Mouse (Mus musculus) layer of hippocampus, adult 18-20 months (tissue): ENCODE data around the gene St6gal2. TPM values are rescaled to one million over a fixed set of nuclear protein-coding genes. Genes with fewer than 3 reads are reported as not detected.

Experiments used
- DNase-seq, 2 experiments: peaks; one replicate each; pipeline ENCODE4 v3.0.0; 2022; ENCODE audit warnings: low spot score in 2 of 2
- long read RNA-seq: library from polyadenylated mRNA; stranded (forward); transcript quantifications from one replicate; pipeline ENCODE4 v2.0.0, GENCODE M21; 2021
- total RNA-seq, 2 experiments: library from RNA; stranded (reverse); gene quantifications; 2 replicates each; pipeline ENCODE4 v1.2.3; 2021

Gene St6gal2
- total RNA-seq, result 10 to 100 TPM; 12.6 to 13.6 TPM
- long read RNA-seq, full-length matches to known transcripts, result 10 of 16 reads
- long read RNA-seq, partial matches to known transcripts, result 0 of 16 reads
- long read RNA-seq, other reads (novel, unspliced or antisense), result 6 of 16 reads

DNA sequence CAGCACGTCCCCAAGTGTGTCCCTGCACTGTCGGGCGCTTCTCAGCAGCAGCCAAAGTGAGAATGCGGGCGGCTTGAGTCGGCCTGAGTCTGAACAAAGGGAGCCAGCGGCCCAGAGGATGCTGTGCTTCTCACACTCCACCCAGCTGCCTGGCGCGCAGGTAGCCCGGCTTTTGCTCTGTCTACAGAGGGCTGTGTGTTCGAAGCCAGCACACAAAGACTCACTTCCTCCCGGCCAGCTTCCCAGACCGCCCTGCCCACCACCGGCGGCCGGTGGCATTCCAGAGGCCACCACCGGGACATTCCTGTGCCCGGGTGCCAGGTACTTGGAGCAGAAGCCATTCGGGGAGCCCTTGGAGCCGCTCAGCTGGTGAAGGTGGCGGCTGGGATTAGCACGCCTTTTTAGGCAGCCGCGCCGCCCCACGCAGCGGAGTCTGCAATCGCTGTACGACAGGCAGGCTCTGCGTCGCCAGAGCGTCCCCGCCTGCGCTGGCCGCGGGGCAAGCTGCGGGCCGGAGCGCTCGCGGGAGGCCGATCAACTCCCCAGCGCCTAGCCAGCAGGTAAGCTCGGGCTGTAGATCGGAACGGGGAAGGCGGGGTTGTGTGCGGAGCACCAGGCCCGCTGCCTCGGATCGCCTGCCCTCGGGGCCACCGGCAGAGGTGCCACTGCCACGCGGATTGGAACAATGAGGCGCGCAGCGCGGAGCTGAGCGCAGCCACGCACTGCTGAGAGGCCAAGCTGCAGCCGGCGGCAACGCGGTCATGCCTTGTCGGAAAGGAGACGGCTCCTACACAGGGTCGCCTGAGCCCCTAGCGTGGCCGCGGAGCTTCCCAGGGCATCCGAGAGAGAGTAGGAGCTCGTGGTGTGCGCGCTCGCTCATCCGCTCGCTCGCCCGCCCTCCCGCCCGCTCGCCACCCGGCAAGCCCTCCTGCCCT lies at the start of gene St6gal2:
Gene St6gal2, plus strand, starts transcription at position 133 of the 935 bp plus-strand sequence.
- peak; percentile 66 to 76 for DNase-seq

DNA sequence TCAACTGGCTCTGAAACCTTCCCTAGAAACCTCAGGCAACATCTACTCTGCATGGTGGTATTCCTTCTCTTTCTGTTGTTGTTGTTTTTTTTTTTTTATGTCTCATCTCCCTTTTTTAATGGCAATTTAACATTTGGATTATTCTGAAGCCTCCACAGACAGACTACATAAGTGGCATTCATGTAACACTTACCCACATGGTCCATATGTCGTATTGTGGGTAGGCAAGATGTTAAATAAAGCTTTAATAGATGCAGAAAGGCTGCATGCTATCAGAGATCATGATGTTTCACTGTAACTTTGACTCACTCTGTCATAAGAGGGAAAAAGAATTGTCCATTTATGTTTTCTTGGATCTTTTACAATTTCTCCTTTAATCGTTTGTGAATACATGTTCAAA lies 39.1 kb upstream of the St6gal2 start:
- DNase-seq, result peak in 1 of 2 experiments; percentile 53

DNA sequence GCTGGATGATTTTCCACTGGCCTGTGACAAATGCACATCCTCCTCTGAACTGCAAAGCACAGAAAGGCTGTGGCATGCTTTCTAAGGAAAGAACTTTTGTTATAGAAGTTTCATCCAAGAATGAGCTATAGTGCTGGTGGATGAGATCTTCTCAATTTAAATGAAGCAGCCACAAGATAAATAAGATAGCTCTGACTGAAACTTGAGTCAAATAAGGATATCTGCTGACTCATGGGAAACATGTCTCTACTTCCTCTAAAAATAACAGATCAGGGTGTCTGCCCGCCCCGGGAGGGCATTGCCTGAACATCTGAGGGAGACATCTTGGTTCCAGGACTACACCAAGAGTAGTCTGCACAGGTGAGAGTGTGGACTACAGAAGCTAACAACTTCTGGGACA lies 28.7 kb upstream of the St6gal2 start:
- no peak for DNase-seq

DNA sequence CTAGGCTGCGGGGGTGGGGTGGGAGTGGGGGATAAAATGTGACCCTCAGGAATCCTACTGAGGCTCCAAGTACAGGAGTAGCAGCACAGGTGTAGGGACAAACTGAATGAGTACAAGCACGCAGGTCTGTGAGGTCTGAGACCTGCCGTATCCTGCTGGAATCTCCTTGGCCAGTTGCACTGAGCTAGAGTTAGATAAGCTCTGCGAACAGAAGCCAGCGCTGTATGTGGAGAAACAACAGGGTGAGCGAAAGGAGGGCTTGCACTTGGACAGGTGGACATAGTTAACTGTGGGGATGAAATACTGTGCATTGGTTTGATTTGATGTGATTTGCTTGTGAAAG lies 974 bp downstream of the St6gal2 start:
- DNase-seq, result no peak

DNA sequence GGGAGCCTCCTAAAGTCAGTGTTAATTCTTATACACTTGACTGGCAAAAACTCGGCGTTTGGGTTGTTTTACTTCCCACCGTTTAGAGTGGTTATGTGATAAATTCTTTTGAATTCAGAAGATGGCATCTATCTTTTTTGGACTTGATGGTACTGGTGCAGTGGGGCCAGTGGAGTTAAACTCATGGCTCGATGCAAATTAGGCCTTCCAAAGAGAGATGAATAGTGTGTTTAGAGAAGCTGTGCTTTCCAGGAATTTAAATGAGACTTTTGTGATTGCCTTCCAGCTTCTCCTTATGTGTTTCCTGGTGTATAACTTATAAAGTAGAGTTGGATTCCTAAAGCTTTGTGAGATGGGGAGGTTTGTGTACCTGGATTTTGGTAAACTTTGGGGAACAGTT lies 1.5 kb downstream of the St6gal2 start:
- no peak for DNase-seq

DNA sequence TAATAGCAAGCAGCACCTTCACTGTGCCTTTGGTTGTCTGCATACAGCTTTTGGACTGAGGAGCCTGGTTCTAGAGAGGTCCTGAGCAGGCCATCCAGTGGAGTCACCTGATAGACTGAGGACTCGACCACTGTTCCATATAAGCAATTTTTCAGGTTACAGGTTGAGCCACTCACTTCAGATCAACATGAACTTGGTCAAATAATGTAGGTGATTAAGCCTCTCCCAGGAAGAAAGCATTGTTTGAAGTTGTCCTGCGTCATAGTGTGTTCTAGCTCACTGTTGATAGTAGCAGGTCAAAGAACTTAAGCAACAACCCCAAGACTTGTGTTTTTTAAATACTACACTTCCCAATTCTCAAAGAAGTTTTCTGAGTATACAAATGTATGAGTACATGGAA lies 5.8 kb downstream of the St6gal2 start:
- DNase-seq, result no peak

DNA sequence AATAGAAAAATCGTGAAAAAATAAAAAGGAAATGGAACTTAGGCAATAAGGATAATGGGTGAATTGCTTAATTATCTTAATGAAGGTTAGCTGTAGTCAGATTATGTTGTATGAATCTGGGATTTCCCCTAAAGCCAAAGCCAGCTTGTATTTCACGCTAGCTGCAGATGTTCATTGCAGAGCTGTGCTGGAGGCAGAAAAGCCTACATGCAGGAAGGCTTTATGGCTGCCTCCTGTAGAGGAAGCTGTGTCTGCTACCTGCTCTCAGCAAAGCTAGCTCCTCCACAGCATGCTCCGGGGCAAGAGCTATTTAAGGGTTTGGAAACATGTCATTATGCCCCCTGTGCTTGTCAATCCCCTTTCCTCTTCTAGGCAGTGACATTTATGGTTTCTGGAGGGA lies 9.3 kb downstream of the St6gal2 start:
- DNase-seq, result no peak

DNA sequence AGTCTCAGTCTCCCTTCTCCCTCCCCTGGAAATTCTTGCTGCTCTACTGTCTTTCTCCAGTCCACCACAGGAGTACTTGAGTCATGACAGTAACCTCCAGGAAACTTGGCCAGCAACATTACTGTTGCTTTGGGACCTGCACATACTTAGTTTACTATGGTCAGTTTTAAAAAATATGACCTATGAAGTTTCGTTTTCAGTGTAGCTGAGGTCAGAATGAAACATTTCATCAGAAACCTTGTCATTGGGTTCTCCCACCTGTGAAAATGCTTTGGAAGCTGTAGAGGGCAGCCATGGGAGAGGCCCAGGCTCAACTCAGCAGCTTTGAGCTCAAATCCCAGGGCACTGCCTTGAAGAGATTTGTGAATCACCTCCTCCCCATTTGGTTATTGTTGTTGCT lies 15.0 kb downstream of the St6gal2 start:
- no peak for DNase-seq

DNA sequence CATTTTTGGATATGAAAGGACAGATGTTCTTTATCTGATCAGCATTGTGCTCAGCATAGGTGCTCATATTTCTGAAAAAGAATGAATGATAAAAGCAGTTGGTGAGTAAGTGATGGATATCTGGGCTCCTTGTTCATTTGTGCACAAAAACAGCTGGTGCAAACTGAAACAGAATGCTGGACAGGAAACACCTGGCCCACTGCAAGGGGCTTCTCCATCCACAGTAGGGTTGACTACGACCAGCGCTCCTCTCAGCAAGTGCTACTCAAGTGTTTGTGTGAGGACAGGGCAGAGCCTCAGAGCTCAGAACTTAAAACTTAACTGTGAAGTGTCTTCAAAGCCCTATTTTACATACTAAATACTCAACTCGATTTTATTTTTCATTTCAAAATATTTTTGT lies 22.4 kb downstream of the St6gal2 start:
- DNase-seq, result no peak

DNA sequence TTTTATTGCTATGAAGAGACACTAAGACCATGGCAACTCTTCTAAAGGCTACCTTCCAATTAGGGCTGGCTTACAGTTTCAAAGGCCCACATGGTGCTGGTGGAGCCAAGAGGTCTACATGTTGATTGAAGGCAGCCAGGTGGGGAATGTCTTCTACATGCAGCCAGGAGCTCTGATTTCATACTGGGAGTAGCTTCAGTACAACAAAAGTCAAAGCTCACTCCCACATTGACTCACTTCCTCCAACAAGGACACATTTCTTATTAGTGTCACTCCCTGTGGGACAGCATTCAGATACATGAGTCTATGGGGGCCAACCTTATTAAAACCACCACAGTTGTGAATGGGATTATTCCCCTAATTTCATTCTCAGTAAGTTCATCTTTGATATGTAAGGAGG lies 23.8 kb downstream of the St6gal2 start:
- DNase-seq, result no peak

DNA sequence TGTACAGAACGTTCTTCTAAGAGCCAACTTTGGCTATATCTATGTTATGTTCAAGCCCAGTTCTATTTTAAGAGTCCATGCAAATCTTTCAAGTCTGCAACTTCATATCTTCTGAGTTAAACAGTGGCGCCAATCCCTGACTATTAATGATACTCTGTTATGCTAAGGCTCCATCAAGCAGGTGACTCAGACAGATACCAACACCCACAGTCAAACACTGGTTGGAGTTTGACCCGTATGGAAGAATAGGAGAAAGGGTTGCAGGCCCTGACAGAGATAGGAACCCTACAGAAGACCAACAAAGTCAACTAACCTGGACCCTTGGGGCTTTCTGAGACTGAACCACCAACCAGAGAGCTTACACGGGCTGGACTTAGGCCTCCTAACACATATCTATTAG lies 30.8 kb downstream of the St6gal2 start:
- no peak for DNase-seq

DNA sequence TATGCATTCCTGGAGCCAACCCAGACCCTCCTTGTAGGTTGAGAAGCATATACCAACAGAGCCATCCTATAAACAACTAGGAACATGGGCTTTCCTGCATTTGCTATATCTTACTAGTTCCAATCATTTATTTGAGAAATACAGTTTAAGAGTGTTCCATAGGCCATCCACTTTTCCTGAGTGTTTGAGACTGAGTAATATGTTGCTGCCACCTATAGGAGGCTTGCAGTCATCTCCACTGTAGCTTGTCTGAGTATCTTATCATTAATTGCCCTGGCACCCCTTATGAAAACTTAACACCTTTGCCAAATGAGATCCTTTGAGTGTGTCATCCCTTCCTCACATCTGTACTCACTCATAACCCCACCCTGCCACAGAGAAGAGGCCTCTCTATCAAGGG lies 32.2 kb downstream of the St6gal2 start:
- DNase-seq, result peak in 1 of 2 experiments; percentile 37

DNA sequence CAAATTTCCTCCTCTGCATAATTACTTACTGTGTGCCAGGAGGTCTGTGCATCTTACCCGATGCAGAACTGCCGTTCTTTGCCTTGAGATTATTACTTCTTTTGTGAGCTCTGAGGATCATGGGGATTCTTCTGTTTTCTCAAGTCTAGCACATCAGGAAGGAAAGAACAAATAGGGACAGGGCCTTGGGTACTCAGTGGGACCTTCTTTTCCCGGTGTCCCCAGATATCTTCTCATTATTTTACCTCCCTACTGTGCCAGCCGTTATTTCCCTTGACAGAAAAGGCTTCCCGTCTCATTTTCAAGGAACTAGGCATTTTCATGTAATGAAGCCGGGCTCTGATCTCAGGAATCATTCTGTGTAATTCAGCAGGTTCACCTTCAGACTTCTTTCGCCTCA lies 34.2 kb downstream of the St6gal2 start:
- DNase-seq, result no peak

DNA sequence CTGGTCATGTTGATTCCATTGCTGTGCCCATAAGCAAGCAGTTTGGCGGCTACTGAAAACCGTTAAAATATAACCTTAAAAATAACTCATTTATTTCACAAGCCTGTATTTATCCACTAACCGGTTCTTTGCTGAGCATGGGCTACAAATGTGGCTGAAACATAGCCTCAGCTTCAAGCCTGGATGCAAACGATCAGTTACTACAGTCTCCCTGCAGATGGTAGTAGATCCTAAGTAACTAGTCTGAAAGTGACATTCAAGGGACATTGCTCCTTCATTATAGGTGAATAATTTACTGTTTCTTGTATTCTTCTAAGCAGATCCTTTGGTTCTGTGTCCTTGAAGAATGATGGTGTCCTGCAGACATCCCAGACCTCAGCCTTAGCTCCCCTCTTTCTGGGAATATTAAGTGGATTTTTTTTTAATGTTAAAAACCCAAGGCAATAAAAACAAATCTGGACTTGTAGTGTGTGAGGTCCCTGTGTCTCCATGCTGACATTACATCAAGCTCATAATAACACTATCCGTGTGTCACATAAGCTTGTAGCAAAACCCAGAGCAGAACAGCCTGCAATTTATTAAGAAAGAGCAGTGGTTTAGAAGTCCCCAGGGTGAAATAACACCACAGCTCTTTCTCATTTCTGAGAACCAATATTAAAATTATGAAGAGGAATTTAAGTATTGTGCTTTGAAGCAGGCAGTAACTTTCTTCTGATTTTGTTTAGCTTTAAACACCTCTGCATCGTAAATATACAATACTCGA lies 39.1 kb downstream of the St6gal2 start:
- no peak for DNase-seq

DNA sequence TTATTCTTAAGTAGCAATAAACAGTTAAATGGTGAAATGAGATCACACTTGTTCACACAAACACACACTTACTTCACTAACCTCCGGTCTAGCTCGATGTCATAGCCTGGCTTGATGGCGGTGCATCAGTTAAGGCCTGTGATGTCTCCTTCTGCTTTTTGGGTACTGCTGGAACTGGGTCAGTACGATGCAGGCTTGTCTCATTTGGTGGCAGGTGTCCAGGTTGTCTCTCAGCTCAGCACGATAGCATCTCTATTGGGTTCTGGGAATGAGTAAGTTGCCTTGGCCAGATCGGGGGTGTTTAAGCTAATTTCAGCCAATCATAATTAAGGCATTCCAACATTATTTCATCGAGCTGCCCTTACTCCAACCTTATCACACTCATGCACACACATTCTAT lies 86.7 kb downstream of the St6gal2 start:
- DNase-seq, result no peak

DNA sequence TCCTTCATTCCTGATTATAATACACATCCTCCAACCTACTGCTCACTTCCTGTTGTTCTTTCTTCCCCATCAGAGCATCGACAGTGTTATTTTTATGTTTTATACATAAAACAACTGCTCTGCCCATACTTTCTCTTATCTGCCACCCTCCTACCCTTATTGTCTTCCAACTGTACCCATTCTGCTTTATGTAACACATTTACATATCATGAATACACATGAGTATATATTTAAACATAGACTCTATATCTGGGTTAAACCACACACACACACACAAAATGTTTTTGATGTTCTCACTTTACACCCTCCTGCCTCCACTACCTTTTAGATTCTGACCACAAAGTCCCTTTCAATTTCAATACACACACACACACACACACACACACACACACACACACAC lies 103.3 kb downstream of the St6gal2 start:
- no peak for DNase-seq

DNA sequence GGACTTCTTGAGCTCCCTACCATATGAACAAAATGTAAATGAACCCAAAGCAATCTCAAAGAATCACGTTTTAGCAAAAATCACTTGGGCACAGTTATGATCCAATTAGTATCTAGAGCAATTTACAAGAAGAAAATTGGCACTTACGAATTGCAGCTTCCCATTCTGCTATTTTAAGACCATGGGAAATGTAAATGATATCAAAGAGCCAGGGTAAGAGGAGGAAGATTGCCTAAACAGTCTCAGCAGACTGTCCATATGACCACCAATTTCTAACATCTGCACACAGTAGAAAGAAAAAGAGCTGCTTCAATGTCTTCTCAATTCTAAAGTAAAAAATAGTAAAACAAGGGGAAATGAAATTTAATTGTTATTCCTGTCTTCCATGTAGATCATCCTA lies 116.6 kb downstream of the St6gal2 start:
- no peak for DNase-seq

Other genes starting within 250 kb of the St6gal2 start
- not detected for gene Vmn2r118, start 179.8 kb downstream of the St6gal2 start, total RNA-seq